Mouse (Mus musculus): Measurements from ENCODE around the gene Dnajb4.
"Not testable (repeated sequence)": the region's sequence is repeated elsewhere in the genome, so short reads cannot be mapped to it uniquely, and the experiment has no call there.

The Dnajb4 gene

DNA sequence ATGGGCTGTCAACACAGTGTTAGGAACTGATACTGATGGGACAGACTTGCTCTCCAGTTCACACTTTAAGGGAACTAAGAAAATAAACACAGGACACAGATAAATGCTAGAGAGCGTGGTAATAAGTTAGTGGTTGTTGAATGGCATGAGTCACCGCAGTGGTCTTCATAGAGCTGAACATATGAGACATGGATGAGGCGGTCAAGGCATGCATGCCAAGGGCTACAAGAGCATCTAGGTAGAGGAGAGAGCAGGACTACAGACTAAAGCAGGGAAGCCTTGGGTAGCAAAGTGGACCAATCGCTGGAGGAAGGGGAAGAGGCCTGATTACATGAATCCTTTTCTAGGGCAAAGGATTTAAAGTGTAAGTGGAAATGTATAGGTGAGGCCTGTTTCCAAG lies 2.9 kb downstream of the Dnajb4 start:
- DNase-seq: no peak

DNA sequence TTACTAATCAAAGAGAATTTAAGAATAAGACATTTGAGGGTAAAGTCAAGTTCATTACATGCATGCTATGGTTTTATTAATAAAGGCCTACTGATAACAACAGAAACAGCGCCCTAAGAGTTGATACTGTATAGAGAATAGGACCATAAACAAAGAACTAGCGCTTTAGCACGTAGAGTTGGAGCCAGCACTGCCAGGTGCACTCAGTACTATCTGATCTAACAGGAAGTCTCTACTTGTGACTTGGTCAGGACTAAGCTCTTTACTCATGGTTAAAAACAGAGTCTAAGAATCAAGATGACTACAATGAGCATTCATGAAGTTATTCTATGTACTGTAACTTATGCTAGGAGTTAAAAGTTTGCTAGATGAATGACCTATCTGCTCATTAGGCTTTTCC lies 5.5 kb downstream of the Dnajb4 start:
- DNase-seq: no peak

DNA sequence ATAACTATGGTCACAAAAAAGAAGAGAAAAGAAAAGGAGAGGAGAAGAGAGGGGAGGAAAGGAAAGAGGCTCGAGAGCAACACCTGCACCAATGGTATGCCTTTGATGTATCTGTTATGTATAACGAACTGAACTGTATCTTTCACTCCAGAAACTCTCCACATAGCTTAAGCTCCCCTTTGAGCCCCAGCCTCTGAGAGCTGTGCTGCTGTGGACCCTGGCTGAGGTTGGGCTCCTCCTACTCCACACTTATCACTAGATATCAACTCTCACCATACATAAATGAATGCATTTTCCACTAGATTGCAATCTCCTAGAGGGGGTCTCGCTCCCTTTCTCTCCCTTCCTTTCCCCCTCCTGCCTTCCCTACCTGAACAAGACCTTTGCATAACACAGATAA lies 6.1 kb downstream of the Dnajb4 start:
- no peak for DNase-seq

DNA sequence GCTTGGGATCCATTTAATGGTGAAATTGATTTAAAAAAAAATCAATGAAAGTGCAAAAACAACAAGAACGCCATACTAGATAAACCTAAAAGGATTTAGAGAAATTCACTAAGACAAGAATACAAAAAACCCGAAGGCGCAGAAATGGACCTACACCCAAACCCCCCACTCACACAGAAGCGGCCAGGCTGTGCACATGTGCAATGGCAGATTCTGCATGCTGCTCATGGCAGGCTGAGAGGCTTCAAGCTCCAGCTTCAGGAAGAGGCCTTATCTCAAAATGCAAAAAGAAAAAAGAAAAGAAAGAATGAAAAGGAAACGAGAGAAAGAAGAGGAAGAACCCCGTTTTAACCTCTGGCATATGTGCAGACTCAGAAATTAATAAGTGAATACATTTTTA lies 6.7 kb downstream of the Dnajb4 start:
- DNase-seq: no peak

DNA sequence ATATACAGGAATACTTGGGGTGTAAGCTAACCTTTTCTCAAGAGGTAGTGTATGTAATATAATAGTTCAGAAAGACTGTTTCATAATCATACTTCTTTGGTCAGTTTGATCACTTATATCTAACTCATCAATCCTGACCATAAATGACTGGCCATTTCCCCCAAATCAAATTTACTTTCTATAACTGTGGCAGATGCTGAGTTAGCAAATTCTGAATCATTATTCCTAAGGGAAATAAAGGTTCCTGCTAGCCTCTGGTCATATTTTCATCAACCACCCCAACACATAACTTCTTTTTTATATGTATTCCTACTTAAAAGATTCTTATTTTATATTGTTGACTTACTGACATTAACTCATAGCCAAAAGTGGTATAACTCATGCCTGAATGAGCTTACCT lies 7.2 kb downstream of the Dnajb4 start:
- no peak for DNase-seq

DNA sequence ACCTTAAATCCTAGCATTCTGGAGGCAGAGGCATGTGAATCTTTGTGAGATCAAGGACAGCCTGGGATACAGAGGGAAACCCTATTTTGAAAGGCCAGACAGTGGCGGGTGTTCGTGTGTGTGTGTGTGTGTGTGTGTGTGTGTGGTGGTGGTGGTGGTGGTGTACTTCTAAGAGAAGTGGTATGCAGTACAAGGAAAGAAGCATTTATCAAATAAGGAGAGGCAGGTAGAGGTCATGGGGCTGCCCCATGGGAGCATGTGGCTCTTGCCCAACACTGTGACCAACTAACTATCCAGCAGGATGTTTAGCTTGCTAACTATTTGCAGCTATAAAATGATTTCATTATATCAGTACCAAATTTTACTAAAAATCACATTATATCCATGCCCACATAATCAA lies 8.5 kb downstream of the Dnajb4 start:
- no peak for DNase-seq

DNA sequence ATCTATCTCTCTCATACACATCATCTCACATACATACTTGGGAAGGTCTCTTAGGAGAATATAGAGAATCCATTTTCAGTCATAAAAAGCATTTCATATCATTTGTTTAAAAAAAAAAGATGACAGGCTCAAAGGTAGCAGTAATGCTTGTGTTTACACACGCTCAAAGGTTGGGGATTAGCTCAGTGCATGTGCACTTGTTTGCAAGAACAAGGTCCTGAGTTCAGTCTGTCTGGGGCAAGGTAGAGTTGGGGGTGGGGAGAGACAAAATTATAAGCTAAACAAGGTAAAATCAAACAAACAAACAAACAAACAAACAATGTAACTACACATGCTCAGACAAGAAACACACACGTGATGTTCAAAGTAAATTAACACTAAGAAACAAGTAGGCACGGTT lies 8.9 kb downstream of the Dnajb4 start:
- DNase-seq: no peak

DNA sequence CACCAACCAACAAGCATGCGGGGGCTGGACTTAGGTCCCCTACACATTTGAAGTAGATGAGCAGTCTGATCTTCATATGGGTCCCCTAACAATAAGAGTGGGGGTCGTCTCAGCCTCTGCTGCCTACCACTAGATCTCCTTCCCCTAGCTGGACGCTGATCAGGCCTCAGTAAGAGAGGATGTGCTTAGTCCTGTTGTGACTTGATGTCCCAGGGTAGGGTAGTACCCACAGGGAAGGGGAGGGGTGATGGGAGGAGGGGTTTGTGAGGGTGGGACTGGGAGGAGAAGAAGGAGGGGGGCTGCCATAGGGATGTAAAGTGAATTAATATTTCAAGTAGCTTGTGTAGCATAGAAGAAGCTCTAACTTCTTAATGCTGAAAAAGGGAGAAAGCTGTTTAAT lies 11.0 kb downstream of the Dnajb4 start:
- no peak for DNase-seq

DNA sequence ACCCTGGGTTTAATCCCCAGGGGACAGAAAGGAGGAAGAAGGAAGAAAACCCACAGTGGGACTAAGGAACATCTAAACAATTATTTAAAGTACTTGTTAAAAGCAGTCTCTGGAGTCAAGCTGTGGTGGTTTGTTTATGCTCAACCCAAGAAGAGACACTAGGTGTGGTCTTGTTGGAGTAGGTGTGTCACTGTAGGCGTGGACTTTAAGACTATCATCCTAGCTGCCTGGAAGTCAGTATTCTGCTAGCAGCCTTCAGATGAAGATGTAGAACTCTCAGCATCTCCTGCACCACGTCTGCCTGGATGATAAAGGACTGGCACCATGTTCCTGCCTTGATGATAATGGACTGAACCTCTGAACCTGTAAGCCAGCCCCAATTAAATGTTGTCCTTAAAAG lies 12.9 kb downstream of the Dnajb4 start:
- DNase-seq: not testable (repeated sequence)

DNA sequence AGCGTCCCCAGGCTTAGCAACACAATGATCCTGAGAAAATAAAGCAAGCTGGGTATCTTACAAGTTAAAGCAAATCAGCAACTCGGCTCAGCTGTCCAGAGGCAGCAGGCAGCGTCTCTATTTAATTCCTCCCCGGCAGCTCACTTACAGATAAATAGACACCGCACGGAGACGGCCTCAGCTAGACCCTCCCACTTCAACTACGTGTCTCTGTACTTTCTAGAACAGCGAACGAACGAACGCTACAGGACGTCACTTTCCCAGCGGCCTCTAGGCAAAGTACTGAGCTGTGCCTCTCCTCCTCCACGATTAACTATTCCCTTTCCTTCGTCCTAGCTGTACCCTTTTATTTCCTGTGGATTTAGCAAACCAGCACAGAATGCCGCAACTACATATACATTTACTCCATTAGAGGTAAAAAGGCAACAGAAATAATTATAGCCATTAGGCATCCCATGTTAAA lies 16.4 kb downstream of the Dnajb4 start:
- peak; percentile 94 for DNase-seq

DNA sequence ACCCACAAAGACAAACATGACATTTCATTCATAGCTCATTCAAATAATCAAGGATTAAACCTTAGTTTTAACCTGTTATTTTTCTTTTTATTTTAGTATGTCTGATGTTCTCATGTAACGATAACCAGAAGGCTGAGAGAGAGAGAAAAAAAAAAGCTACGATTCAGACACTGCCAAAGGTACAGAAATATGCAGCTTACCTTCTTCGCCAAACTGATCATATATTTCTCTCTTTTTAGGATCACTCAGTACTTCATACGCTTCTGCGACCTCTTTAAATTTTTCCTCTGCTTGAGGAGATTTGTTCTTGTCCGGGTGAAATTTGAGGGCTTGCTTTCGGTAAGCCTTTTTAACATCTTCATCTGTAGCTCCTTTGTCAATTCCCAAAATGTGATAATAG lies 16.9 kb downstream of the Dnajb4 start:
- DNase-seq: no peak

DNA sequence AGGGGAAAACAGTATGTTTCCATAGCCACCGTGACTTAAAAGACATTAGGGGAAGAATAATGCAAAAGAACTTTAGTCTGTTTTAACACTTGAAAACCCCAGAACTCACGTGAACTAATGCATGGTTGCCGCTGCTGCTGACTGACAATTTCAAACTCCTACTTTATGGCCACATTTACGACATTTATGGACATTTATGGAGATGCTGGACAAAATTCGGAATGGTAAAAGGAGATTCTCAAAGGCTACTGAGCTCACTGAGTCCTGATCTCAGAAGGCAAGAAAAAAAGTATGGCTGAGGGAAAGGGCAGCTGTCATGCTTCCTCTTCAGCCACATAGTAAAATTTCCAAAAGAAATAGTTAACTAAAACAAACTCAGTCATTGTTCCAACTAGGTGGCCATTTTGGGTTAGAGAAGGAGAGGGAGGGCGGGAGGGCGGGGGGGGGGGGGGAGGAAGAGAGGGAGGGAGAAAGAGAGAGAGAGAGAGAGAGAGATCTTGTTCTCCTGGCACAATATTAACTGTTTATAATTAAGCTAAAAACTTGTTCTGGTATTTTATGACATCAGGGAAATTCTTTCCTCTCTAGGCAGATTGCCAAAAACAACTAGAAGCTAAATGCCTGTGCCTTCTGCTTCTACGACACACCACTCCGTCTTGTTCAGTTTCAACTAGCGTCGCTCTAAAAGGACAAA lies 17.7 kb downstream of the Dnajb4 start:
- DNase-seq: no peak

DNA sequence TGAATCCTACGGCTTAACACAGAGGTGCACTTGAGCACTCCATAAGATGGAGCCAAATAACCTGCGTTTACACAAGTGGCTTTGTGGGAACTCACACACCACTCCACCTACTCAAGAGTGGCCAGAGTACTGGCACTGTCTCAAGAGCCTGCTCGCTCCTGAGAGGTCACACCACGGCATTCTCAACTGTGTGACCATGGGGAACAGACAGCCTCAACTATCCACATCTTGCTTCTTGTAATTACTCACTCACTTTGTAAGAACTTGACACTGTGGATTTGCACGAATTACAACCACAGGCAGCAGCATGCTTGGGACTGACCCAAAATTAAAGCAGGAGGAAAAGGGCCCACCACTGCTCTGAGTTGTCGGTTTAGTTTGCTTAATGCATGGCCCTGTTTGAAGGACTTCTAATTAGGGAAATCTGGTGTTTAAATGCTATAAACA lies 18.3 kb downstream of the Dnajb4 start:
- DNase-seq: no peak

DNA sequence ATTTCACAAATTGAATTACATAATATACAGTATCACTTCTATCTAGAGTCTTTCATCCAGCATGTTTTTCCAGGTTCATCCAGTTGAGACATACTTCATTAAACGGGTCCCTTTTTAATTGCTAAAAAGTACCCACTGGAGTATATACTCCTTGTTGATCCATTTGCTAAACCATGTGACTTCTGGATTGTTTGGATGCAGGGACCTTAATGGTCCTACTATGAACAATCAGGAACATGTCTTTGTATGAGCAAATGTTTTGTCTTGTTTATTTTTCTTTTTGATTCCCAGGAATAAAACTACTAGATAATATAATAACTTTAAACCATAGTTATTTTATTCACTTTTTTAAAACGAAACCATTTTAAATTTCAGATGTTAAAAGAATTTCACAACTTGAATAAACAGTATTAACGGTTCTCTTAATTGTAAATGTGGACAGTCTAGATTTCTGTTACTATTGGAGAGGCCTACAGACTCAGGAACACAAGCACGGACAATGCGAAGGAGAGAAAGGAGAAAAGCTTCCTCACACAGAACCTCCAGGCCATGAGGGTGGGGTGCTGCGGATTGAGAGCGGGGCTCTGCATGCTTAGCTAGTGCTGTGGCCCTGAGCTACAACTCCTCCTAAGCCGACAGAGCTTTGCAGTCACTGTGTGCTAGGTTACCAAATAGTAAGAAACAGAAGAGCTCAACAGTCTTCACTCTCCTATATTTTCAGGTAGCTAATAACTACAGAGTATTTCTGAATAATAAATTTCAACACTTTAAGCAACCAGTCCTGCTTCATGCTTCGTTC lies 19.2 kb downstream of the Dnajb4 start:
- no peak for DNase-seq

DNA sequence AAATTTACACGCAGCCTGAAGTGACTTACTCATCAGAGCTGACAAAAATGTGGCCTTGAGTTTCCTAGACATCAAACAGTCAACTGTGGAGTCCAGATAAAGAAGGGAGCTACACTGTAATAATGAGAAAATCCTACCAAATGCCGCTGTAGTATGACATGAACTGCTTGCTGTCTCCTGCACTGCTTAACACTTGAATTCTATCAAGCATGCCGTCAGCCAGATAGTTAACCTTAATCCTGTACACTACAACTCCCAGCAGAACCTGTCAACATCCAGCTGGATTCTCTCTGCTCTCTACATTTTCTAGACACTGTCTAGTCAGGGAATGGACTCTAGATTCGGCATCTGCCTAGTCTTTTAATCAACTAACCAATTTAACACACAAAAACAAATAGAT lies 20.8 kb downstream of the Dnajb4 start:
- no peak for DNase-seq

DNA sequence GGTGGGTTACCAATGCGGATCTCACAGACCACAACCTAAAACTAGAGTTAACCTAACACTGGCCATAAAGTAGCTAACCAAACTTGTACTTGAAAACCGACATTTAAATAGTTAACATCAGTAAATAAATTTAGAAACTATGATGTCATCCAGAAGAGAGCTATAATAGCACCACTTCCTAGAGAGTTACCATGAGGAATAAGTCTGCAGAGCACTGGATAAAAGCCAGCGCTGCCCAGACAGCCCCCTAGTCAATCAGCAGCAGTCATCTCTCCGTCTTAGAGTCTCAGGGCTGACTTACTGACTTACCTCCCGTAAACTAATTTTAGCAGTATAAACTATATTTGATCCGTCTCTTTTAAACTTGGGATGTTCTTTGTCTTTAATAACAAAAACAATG lies 24.0 kb downstream of the Dnajb4 start:
- no peak for DNase-seq

DNA sequence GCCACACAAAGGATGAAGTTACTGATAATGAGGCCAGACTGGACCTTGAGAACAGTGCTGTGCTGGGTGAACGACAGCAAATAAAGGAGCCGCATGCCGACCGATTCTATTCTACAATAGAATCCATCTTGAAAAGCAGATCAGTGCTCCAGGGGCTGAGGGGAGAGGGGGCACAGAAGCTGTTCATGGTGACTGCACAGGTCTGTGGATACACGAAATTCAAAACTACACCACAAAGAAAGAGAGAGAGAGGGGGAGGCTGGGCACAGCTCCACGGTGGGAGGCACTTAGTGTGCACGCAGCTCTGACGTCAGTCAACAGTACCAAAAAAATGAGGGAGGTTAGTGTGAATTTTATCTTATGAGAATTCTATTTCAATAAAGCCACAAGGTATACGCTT lies 26.6 kb downstream of the Dnajb4 start:
- DNase-seq: no peak

DNA sequence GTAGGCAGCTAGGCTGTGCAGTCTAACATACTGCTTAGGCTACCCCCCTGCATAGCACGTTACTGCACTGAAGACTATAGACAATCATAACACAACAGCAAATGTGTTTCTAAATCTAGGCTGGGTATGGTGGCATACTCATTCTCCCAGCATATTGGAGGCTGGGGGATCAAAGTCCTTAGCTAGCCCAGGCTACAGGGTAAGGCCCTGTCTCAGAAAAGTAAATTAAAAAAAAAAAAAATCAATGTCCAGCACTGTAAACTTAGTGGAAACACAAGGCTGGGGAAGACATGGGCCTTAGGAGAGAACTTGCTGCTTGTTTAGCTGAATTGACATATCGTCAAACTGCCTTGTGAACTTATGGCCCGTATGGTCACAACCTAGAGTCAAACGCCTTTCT lies 29.5 kb downstream of the Dnajb4 start:
- DNase-seq: no peak

DNA sequence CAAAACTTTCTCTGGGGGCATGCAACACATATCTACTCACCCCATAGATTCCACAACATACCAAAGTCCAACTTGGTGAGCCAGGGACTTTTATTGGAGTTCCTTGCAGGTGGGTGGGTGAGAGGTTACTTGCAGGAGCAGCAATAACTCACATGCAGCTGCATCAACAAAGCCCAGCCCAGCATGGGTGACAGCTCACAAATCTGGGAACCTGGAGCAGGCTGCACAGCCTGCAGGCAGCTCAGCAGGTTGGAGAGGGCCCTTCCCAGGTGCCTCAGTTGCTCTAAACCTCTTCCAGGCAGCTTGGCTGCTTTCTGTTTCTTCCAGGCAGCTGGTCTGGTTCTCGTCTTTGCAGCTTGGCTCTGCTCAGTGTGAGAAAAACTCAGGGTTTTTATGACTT lies 30.8 kb downstream of the Dnajb4 start:
- DNase-seq: no peak

DNA sequence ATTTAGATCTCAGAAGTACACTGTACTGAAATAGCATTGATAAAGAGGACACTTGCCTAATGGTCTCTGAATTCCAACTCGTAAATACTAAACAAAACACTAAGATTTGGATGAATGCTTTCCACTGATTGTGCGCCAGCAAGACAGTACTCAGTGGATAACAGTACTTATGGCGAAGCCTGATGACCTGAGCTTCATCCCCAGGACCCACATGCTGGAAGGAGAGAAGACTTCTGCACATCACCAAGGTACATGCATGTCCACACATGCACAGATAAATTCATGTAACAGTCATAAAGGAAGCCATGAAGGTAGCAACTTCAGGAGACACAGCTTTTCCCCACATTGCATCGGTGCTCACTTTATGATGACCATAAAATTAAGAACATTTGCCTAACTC lies 31.3 kb downstream of the Dnajb4 start:
- DNase-seq: no peak

DNA sequence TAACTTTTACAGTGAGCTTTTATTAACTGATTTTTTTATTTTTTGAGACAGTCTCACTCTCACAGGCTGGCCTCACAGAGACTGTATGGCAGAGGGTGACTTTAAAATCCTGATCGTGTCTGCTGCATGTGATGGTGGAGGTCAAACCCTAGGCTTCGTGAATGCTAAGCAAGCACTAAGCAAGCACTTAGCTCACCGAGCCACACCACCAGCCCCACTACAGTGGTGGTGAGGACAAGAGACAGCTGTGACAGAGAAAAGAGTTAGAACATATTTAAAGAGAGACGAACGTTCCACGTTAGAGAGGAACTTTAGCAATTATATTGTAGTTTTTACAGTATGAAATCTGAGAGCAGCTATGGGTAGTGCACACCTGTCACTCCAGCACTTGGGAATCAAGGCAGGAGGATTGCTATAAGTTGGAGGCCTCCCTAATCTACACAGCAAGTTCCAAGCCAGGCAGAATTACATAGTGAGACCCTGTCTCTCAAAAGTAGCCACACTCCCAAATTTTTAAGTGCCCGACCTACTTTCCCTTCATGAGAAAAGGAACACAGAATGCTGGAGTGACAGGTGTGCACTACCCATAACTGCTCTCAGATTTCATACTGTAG lies 37.7 kb downstream of the Dnajb4 start:
- no peak for DNase-seq

DNA sequence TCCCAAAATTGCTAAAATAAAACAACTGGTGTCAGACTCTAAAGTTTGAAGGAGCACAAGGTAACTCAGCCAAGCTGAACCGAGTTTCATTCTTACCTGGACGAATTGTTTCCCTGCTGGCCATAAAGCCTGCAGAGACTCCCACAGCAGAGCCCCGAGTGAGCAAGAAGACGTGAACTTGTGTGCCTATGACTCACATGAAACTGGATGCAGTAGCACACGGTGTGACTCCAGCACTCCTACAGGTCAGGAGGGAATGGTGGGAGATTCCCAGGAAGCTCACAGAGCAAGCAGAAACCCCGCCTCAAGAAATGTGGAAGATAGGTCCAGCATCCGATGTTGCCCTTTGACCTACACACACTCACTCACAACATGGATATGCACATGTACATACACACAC lies 38.2 kb downstream of the Dnajb4 start:
- no peak for DNase-seq

DNA sequence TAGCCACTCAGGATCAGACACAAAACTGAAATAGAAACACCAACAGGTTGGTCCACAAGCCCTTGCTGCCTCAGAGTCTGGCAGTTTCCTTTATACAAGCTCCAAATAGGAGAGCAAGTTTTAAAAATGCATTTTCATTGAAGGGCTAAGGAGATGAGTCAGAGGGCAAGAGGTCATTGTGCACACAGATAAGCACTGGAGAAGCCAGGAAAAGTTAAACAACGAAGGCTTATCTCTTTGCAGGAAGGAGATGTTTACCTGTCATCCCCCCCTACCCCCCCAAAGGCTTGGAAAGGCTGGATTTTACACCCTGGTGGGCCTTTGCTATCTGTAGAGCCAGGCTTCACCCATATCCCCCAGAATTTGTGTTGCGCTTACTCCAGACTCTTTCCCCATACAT lies 38.9 kb downstream of the Dnajb4 start:
- no peak for DNase-seq

DNA sequence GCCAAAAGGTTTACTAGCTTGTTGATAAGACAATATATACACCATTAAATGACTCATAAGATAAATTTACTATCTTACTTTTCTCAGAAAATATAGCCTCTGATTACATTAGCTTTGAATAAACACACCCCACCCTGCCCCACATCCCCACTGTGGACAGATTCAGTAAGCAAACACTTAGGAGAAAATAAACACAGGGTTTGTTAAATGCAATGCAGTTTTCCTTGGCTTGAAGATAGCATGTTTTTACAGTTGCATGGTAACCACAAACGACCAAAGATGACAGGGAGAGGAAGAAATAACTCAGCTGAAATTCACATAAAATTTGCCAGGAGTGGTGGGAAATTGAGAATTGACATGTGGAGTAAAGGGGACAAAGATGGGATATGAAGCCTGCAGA lies 39.7 kb downstream of the Dnajb4 start:
- no peak for DNase-seq

Measured in right cerebral cortex, adult 18-20 months (tissue).